Mouse (Mus musculus) hindbrain, embryonic 11.5 days (tissue): ENCODE results near the gene Klkb1. TPM values are rescaled to one million over a fixed set of nuclear protein-coding genes. Genes with fewer than 3 reads are reported as not detected.

Experiments
- ATAC-seq: fragments of 200-750 bp; cut with Nextera tagmentation; 2 replicates; pipeline ENCODE4 v1.8.0; 2017; ENCODE audit warnings: mild to moderate bottlenecking, moderate TSS enrichment, moderate library complexity; ENCODE audit not compliant: low FRiP score
- DNase-seq: peaks from one replicate; pipeline ENCODE4 v3.0.0-alpha.2; 2015; ENCODE audit warnings: low spot score
- H3K27ac ChIP-seq: fragments of 300-500 bp; sonication (generic); 2 replicates; pipeline ENCODE4 v1.5.1; 2014; ENCODE audit warnings: mild to moderate bottlenecking, low read depth, low read length
- H3K27me3 ChIP-seq: fragments of 300-500 bp; sonication (generic); 2 replicates; pipeline ENCODE4 v1.6.1; 2014; ENCODE audit warnings: mild to moderate bottlenecking, low read length, moderate library complexity, mixed read lengths; ENCODE audit not compliant: control insufficient read depth, insufficient read depth
- H3K36me3 ChIP-seq: fragments of 300-500 bp; sonication (generic); 2 replicates; pipeline ENCODE4 v1.6.1; 2014; ENCODE audit warnings: mild to moderate bottlenecking, low read length, moderate library complexity, mixed read lengths; ENCODE audit not compliant: control insufficient read depth, insufficient read depth
- H3K4me1 ChIP-seq: fragments of 300-500 bp; sonication (generic); replicated peaks from 2 replicates; pipeline ENCODE4 v1.6.1; 2014; ENCODE audit warnings: low read length, mixed read lengths; ENCODE audit not compliant: control insufficient read depth, insufficient read depth
- H3K4me2 ChIP-seq: fragments of 300-500 bp; sonication (generic); replicated peaks from 2 replicates; pipeline ENCODE4 v1.6.1; 2014; ENCODE audit warnings: mild to moderate bottlenecking, low read depth, low read length
- H3K4me3 ChIP-seq: fragments of 300-500 bp; sonication (generic); 2 replicates; pipeline ENCODE4 v1.5.1; 2014; ENCODE audit warnings: low read depth, low read length
- H3K9ac ChIP-seq: fragments of 300-500 bp; sonication (generic); 2 replicates; pipeline ENCODE4 v1.6.1; 2014; ENCODE audit warnings: low read depth, low read length
- H3K9me3 ChIP-seq: fragments of 300-500 bp; sonication (generic); 2 replicates; pipeline ENCODE4 v1.6.1; 2016; ENCODE audit warnings: low read length; ENCODE audit not compliant: control insufficient read depth
- WGBS: fragments of 180-500 bp; shearing (Covaris S2); extraction: QIAGEN DNeasy Blood & Tissue Kit; methylation state at CpG from one replicate; pipeline ENCODE4 v1.1.7; 2014; 5-methylcytosine and 5-hydroxymethylcytosine counted together
- polyA plus RNA-seq: library from polyadenylated mRNA; unstranded; fragments of >200 nt; fragmentation: Nextera tagmentation; extraction: Ambion mirVana; gene quantifications from 2 replicates; pipeline ENCODE4 v1.2.1, GENCODE M21; 2014

Gene Klkb1
- polyA plus RNA-seq, 1 experiment from 2014 or later = not detected

DNA sequence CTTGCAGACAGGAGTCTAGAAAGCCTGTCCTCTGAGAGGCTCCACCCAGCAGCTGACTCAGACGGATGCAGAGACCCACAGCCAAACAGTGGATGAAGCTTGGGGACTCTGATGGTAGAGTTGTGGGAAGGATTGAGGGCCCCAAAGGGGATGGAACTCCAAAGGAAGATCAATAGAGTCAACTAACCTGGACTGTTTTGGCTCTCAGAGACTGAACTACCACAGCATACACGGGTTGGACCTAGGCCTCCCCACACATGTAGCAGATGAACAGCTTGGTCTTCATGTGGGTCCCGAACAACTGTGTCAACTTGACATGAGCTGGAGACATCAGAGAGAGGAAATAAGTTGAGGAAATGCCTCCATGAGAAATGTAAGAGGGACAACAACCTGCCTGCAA lies 31.8 kb downstream of the Klkb1 start:
- Histone ChIP-seq H3K4me3 (no peak overlapping the region), H3K27ac (no peak overlapping the region), H3K36me3 (no peaks in the 10 kb centered on the region), H3K9me3 (no peaks in the 10 kb centered on the region), H3K27me3 (no peaks in the 10 kb centered on the region), H3K9ac (no peak overlapping the region), H3K4me2 (no peak overlapping the region), H3K4me1 (no peaks in the 10 kb centered on the region)
- DNase-seq (no peak), ATAC-seq (no peak)
- 88% methylated on average over 3 of the region's 3 CpGs for WGBS

DNA sequence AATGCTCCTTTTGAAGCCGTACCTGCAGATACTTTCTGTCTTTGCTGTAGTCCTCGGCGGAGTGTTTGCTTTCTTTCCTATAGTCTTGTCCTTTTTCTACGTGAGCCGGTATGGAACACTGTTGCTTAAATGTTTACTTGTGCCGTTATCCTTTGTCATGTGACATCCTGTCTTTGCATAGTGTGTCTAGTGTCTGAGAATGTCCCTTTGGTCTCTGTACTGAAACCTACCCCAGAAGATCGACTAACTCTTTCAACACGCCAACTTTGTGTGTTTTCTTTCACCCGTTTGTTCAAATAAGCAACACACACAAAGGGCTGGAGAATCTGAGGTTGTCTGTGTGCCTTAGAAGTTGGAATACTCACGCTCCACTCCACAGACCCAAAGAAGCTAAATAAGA lies 32.7 kb downstream of the Klkb1 start, which contains the start of gene F11:
Gene F11 (minus strand): TSS at position 112 of the 400 bp plus-strand sequence.
- H3K4me3 ChIP-seq = no peak within 1 kb of the TSS
- H3K27ac ChIP-seq = no peak within 1 kb of the TSS
- 80% methylated on average over 10 of the region's 10 CpGs for WGBS
- no peak for DNase-seq
- H3K27me3 ChIP-seq = no peaks in the 10 kb centered on the region
- no peaks in the 10 kb centered on the region for H3K4me1 ChIP-seq
- no peak within 1 kb of the TSS for H3K4me2 ChIP-seq
- ATAC-seq = no peak
- no peak within 1 kb of the TSS for H3K9ac ChIP-seq
- H3K9me3 ChIP-seq = no peaks in the 10 kb centered on the region
- H3K36me3 ChIP-seq = no peaks in the 10 kb centered on the region

DNA sequence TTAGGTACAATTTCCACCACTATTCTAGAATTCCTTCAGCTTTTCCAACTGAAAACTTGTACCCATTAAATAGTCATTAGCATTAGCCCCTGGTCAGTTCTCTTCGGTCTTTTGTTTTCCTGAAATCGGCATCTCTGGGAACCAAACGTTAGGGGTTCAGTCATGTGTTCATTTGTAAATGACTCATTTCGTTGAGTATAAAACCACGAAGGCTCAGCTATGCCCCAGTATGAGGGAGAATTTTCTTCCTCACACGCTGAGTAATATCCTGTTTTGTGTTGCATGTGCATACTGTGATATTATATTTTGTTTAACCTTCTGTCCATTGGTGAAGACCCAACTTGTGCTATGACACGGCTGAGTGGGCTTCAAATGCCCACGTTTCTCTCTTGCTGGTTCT lies 36.2 kb downstream of the Klkb1 start:
- ATAC-seq (no peak), DNase-seq (no peak)
- WGBS = 79% methylated on average over 8 of the region's 8 CpGs
- Histone ChIP-seq H3K4me3 (no peak overlapping the region), H3K4me2 (no peak overlapping the region), H3K9ac (no peak overlapping the region), H3K27me3 (no peaks in the 10 kb centered on the region), H3K9me3 (no peaks in the 10 kb centered on the region), H3K27ac (no peak overlapping the region), H3K36me3 (no peaks in the 10 kb centered on the region), H3K4me1 (no peaks in the 10 kb centered on the region)

DNA sequence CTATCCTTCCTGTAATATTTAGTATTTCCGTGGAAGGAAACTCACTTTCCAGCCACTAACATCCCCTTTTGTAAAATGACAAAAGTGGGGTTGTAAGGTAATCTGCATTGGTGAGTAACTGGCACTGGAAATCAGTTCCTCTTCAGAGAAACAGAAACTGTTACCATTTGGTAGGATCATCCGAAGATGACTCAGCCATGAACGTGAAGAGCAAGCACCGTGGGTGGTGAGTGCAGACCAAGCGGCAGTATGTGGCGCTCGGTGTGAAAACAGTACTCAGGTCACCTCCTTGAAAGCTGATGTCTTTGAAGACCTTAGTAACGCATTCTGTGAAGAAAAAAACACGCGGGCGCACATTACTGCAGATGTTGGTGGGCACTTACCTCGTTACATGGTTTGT lies 39.6 kb downstream of the Klkb1 start:
- H3K27me3 ChIP-seq = no peaks in the 10 kb centered on the region
- ATAC-seq (no peak), DNase-seq (no peak)
- 84% methylated on average over 12 of the region's 12 CpGs for WGBS
- H3K9ac ChIP-seq = no peak overlapping the region
- H3K27ac ChIP-seq = no peak overlapping the region
- H3K4me3 ChIP-seq = no peak overlapping the region
- no peaks in the 10 kb centered on the region for H3K9me3 ChIP-seq
- no peaks in the 10 kb centered on the region for H3K4me1 ChIP-seq
- no peaks in the 10 kb centered on the region for H3K36me3 ChIP-seq
- H3K4me2 ChIP-seq = no peak overlapping the region

DNA sequence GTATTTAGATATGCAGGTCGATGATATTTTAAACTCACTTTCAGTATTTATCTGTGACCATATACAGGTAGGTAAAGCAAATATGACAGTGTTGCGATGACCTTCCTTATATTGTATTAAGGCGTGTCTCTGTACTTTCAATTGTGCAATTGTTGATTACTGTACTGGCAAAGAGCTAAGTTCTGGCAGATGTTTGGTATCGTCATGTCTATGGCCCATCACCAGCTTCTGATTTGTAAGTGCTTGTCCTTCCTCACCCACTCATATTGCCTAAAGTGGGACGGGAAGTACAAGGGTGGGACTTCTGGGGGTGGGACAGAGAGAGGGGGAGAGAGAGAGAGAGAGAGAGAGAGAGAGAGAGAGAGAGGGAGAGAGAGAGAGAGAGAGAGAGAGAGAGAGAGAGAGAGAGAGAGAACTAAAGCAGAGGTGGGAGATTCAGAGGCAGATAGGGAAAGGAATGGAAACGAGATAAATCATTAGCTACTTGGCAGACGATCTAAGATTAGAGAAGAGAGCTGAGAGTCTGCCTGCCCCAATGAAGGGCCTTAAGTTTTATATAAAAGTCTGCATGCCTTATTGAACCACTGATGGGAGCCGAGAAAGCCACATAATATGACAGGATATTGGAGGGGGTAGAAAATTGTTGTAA lies 40.3 kb downstream of the Klkb1 start:
- no peak overlapping the region for H3K4me3 ChIP-seq
- no peak overlapping the region for H3K4me2 ChIP-seq
- no peak for DNase-seq
- H3K27ac ChIP-seq = no peak overlapping the region
- H3K9ac ChIP-seq = no peak overlapping the region
- ATAC-seq = no peak
- no peaks in the 10 kb centered on the region for H3K27me3 ChIP-seq
- 85% methylated on average over 8 of the region's 8 CpGs for WGBS
- no peaks in the 10 kb centered on the region for H3K4me1 ChIP-seq
- no peaks in the 10 kb centered on the region for H3K9me3 ChIP-seq
- H3K36me3 ChIP-seq = no peaks in the 10 kb centered on the region

DNA sequence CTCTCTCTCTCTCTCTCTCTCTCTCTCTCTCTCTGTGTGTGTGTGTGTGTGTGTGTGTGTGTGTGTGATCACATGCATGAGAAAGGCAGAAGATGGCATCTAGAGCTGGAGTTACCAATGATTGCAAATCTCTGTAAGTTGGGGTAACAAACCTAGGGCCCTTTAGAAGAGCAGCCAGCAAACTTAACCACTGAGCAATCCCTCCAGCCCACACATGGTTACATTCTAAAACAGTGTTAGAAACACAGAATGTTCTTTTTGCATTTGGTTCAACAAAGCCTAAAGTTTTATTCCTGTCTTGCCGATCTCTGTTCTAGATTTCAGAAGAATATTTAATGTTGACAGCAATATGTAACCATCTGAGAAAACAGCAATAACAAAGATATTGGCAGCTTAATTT lies 41.1 kb downstream of the Klkb1 start:
- H3K27me3 ChIP-seq = no peaks in the 10 kb centered on the region
- no peaks in the 10 kb centered on the region for H3K9me3 ChIP-seq
- no peaks in the 10 kb centered on the region for H3K4me1 ChIP-seq
- no peak overlapping the region for H3K4me2 ChIP-seq
- H3K27ac ChIP-seq = no peak overlapping the region
- WGBS = 96% methylated on average over 1 of the region's 1 CpGs
- H3K9ac ChIP-seq = no peak overlapping the region
- no peak for ATAC-seq
- H3K4me3 ChIP-seq = no peak overlapping the region
- no peak for DNase-seq
- no peaks in the 10 kb centered on the region for H3K36me3 ChIP-seq

DNA sequence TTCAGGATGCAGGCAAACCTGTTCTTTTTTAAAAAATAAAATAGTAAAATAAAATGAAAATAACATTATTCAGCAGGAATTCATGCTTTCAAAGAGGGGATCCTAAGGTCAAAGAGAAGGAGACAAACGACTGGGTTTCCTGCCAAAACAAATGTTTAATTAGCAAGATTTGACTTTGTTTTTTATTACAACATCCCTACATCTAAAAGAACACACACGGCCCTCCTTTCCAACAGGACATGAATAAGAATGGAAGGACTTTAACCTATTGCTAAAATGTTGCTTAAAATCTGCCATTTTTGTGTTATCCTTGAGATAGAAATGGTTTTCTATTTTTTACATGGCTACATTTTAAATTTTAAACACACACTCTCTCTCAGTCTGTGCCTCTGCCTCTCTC lies 41.5 kb downstream of the Klkb1 start:
- ATAC-seq (no peak), DNase-seq (no peak)
- 74% methylated on average over 2 of the region's 2 CpGs for WGBS

DNA sequence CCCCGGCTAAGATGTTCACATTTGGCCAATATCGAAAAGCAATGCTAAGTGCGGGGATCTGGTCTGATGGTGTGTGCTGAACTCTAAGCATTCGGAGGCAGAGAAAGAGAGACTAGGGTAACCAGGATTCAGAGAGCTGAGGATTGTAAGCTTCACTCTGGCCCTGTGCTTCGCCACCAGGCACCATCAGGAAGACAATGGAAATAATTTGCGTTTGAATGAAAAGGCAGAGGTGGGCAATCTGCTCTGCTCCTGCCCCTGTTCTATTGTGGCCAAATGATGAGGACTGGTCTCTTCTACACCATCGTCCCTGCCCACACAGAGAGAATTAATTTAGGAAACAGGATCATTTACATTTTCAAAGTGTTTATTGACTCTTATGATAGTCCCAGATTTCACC lies 48.4 kb downstream of the Klkb1 start:
- no peak for DNase-seq
- Histone ChIP-seq H3K27ac (no peak overlapping the region), H3K27me3 (no peaks in the 10 kb centered on the region), H3K4me3 (no peak overlapping the region), H3K9ac (no peak overlapping the region), H3K36me3 (no peaks in the 10 kb centered on the region), H3K9me3 (no peaks in the 10 kb centered on the region), H3K4me1 (no peaks in the 10 kb centered on the region), H3K4me2 (no peak overlapping the region)
- no peak for ATAC-seq
- WGBS = 36% methylated on average over 7 of the region's 7 CpGs

More for the DNA sequence above, 41.5 kb downstream of the Klkb1 start:
- no peaks in the 10 kb centered on the region for H3K9me3 ChIP-seq
- no peaks in the 10 kb centered on the region for H3K27me3 ChIP-seq
- H3K4me1 ChIP-seq = no peaks in the 10 kb centered on the region
- no peak overlapping the region for H3K27ac ChIP-seq
- H3K9ac ChIP-seq = no peak overlapping the region
- no peak overlapping the region for H3K4me3 ChIP-seq
- H3K4me2 ChIP-seq = no peak overlapping the region
- no peaks in the 10 kb centered on the region for H3K36me3 ChIP-seq

DNA sequence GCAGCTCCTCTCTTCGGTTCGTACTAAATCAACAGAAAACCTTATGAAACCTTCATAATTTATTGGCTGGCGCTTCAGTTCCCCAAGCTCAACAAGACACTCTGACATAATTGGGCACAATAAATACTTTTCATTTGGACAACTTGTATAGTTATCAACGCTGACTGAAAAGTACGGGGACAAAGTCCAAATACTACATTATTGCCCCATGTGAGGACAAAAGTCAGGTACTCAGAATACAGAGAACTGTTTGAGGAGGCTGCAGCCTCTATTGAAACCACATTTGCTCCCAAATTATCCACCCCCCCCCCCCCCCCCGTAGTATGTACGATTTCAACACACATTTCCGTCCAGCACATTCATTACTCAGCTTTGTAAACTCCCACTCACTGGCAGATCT lies 55.3 kb downstream of the Klkb1 start:
- no peaks in the 10 kb centered on the region for H3K4me1 ChIP-seq
- H3K36me3 ChIP-seq = no peaks in the 10 kb centered on the region
- ATAC-seq (no peak), DNase-seq (no peak)
- H3K4me2 ChIP-seq = no peak overlapping the region
- no peak overlapping the region for H3K4me3 ChIP-seq
- 88% methylated on average over 8 of the region's 8 CpGs for WGBS
- no peak overlapping the region for H3K9ac ChIP-seq
- H3K27ac ChIP-seq = no peak overlapping the region
- H3K27me3 ChIP-seq = no peaks in the 10 kb centered on the region
- H3K9me3 ChIP-seq = no peaks in the 10 kb centered on the region
